Comparison of ENCODE assay signal across 21 mouse cellular contexts in the genomic region with DNA sequence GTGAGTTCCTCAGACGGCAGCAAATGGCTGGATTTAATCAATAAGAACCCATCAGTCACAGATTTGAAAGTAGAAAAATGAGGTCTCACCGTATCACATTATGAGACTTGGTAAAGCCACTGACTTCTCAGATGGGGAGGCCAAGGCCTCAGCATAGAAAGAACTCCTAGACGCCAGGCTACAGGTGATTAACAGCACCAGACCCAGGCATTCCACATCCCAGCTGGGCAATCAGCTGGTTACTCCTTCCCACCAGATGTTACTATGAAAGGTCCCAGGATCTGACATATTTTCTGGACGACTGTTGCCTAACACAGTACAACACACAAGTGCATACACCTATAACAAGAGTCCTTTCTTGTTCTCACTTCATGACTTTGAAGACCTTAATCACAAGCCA.
"Had no signal": no experiment of that assay in that cellular context is flagged by ENCODE, and none has a peak within 500 bp of the region (broad histone marks: within the 10 kb centered on the region; RNA-seq: fewer than 3 reads in every experiment).

No protein-coding gene starts in this region.

- H3K4me1 ChIP-seq: heart, embryonic 10.5 days; hindbrain, embryonic 10.5 days; hindbrain, embryonic 12.5 days; intestine, embryonic 15.5 days; liver, embryonic 13.5 days; liver, embryonic 15.5 days had no signal

- H3K27me3 ChIP-seq: heart, embryonic 12.5 days; hindbrain, embryonic 12.5 days; intestine, embryonic 15.5 days; liver, embryonic 13.5 days; liver, embryonic 15.5 days had no signal

- H3K36me3 ChIP-seq: hindbrain, embryonic 10.5 days; hindbrain, embryonic 12.5 days; intestine, embryonic 15.5 days; limb, embryonic 12.5 days; liver, embryonic 13.5 days; liver, embryonic 15.5 days had no signal

- H3K9me3 ChIP-seq: heart, embryonic 10.5 days; heart, embryonic 12.5 days; hindbrain, embryonic 10.5 days; hindbrain, embryonic 12.5 days; intestine, embryonic 15.5 days; liver, embryonic 13.5 days; liver, embryonic 15.5 days had no signal

- H3K27ac ChIP-seq: heart, embryonic 10.5 days; hindbrain, embryonic 10.5 days; hindbrain, embryonic 12.5 days; hindbrain, embryonic 14.5 days; intestine, embryonic 15.5 days; layer of hippocampus, adult 2 months; left cerebral cortex, adult 2 months; liver, embryonic 13.5 days; liver, embryonic 15.5 days had no signal

- DNase-seq: gastrocnemius, postnatal 14 days; heart, adult 18-20 months; heart, postnatal 10 days; heart, postnatal 4 days; kidney, adult 18-20 months; kidney, adult 8-10 months; kidney, postnatal 10 days; kidney, postnatal 25 days; kidney, postnatal 4 days; liver; liver, embryonic 13.5 days had no signal

- H3K4me3 ChIP-seq: heart, embryonic 10.5 days; heart, embryonic 12.5 days; hindbrain, embryonic 10.5 days; hindbrain, embryonic 12.5 days; intestine, embryonic 15.5 days; layer of hippocampus, adult 2 months; left cerebral cortex, adult 2 months; limb, embryonic 12.5 days; liver, embryonic 13.5 days; liver, embryonic 15.5 days had no signal
